Mouse (Mus musculus) stomach, embryonic 14.5 days (tissue): ENCODE data around the gene Iqsec1. TPM values are rescaled to one million over a fixed set of nuclear protein-coding genes. Genes with fewer than 3 reads are reported as not detected.

Experiments used
- ATAC-seq: fragments of 200-750 bp; cut with Nextera tagmentation; 2 replicates; pipeline ENCODE4 v1.8.0; 2017; ENCODE audit warnings: low read depth, moderate TSS enrichment; ENCODE audit not compliant: insufficient number of reproducible peaks, insufficient read depth, low FRiP score
- H3K27ac ChIP-seq: fragments of 300-500 bp; sonication (generic); 2 replicates; pipeline ENCODE4 v1.5.1; 2014; ENCODE audit warnings: mild to moderate bottlenecking, low read length, moderate library complexity, mixed read lengths
- H3K27me3 ChIP-seq: fragments of 300-500 bp; sonication (generic); 2 replicates; pipeline ENCODE4 v1.6.1; 2014; ENCODE audit warnings: low read length, control low read depth, mixed read lengths; ENCODE audit not compliant: control insufficient read depth, insufficient read depth
- H3K36me3 ChIP-seq: fragments of 300-500 bp; sonication (generic); 2 replicates; pipeline ENCODE4 v1.6.1; 2014; ENCODE audit warnings: mild to moderate bottlenecking, control low read depth, low read length, moderate library complexity, mixed read lengths; ENCODE audit not compliant: control insufficient read depth, insufficient read depth
- H3K4me1 ChIP-seq: fragments of 300-500 bp; sonication (generic); 2 replicates; pipeline ENCODE4 v1.6.1; 2014; ENCODE audit warnings: low read length, control low read depth, mixed read lengths; ENCODE audit not compliant: control insufficient read depth, insufficient read depth
- H3K4me2 ChIP-seq: fragments of 300-500 bp; sonication (generic); replicated peaks from 2 replicates; pipeline ENCODE4 v1.6.1; 2014; ENCODE audit warnings: low read depth, low read length, control low read depth
- H3K4me3 ChIP-seq: fragments of 300-500 bp; sonication (generic); 2 replicates; pipeline ENCODE4 v1.5.1; 2014; ENCODE audit warnings: low read depth, low read length, control low read depth
- H3K9ac ChIP-seq: fragments of 300-500 bp; sonication (generic); replicated peaks from 2 replicates; pipeline ENCODE4 v1.6.1; 2014; ENCODE audit warnings: low read depth, mild to moderate bottlenecking, control low read depth, low read length, moderate library complexity, mixed read lengths
- H3K9me3 ChIP-seq: fragments of 300-500 bp; sonication (generic); 2 replicates; pipeline ENCODE4 v1.6.1; 2016; ENCODE audit warnings: low read depth, low read length, control low read depth; ENCODE audit not compliant: control insufficient read depth
- WGBS: fragments of 180-500 bp; shearing (Covaris S2); extraction: QIAGEN DNeasy Blood & Tissue Kit; methylation state at CpG from one replicate; pipeline ENCODE4 v1.1.7; 2014; 5-methylcytosine and 5-hydroxymethylcytosine counted together
- polyA plus RNA-seq: library from polyadenylated mRNA; unstranded; fragments of >200 nt; fragmentation: Nextera tagmentation; extraction: Ambion mirVana; gene quantifications from 2 replicates; pipeline ENCODE4 v1.2.1, GENCODE M21; 2014

Gene Iqsec1
- polyA plus RNA-seq, 1 experiment from 2014 or later, result 16.0 TPM

DNA sequence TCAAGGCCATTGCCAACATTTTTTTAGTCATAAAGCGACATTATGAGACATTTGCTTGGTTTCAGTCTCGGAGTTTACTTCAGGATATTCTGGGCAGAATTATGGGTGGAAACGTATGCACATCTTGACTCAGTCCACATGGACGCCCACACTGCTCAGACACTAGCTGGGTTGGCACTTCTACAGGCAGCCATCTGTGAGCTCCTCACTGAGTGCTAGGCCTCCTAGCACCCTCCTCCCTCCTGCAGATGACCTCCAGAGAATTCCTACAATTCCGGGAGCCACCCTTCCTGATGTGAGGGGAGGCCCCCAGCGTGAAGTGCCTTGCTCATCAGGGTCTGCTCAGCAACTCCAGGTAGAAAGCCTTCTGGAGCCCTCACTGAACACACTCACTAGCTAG lies 158.9 kb downstream of the Iqsec1 start:
- Histone ChIP-seq H3K9ac (no peak overlapping the region), H3K9me3 (no peaks in the 10 kb centered on the region), H3K4me1 (no peaks in the 10 kb centered on the region), H3K27ac (no peak overlapping the region), H3K4me2 (no peak overlapping the region), H3K4me3 (no peak overlapping the region), H3K36me3 (no peaks in the 10 kb centered on the region), H3K27me3 (no peaks in the 10 kb centered on the region)
- ATAC-seq, result no peak
- 79% methylated on average over 6 of the region's 6 CpGs for WGBS

DNA sequence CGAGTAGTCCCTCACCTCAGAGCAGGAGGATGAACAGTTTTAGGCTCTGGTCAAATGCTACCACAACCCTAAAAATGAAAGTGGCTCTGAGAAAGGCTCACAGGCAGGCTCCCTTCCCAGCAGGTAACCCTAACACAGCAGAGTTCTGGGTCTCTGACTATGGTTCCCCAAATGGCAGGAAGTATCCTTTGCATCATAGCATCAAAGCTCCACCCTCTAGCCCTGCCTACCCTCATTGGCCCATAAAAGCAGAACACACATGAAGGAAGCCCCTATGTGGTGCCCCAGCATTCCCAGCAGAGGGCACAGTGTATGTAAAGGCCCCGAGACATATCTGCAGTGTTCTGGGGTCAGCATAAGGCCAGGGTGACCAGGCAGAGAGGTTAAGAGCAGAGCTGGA lies 163.4 kb downstream of the Iqsec1 start:
- Histone ChIP-seq H3K4me1 (0 out of 2 replicates have a peak, but pooled peaks cover 5% of the 10 kb centered on the region), H3K4me3 (no peak overlapping the region), H3K36me3 (no peaks in the 10 kb centered on the region), H3K27me3 (no peaks in the 10 kb centered on the region), H3K27ac (no peak overlapping the region), H3K9me3 (no peaks in the 10 kb centered on the region), H3K9ac (no peak overlapping the region), H3K4me2 (no peak overlapping the region)
- no peak for ATAC-seq
- WGBS, result 63% methylated on average over 2 of the region's 2 CpGs

DNA sequence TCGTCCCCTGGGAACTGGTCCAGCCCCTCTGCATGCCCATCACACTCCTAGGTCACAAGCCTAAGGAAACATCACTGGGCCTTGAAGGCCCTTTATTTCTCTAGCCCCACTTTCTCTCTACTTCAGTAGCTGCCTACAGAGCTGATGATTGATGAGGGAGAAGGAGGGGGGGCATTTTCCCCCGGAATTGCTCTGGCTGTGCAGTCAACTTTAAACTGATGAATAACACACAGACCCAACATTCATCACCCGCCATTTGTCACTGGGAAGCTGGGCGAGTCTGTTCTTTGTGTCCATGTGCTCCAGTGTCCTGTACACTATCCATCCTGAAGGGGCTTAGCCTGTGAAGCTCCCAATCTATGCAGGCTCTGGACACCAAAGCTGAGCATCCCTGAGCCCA lies 165.2 kb downstream of the Iqsec1 start:
- H3K4me2 ChIP-seq, result no peak overlapping the region
- WGBS, result 15% methylated on average over 4 of the region's 4 CpGs

DNA sequence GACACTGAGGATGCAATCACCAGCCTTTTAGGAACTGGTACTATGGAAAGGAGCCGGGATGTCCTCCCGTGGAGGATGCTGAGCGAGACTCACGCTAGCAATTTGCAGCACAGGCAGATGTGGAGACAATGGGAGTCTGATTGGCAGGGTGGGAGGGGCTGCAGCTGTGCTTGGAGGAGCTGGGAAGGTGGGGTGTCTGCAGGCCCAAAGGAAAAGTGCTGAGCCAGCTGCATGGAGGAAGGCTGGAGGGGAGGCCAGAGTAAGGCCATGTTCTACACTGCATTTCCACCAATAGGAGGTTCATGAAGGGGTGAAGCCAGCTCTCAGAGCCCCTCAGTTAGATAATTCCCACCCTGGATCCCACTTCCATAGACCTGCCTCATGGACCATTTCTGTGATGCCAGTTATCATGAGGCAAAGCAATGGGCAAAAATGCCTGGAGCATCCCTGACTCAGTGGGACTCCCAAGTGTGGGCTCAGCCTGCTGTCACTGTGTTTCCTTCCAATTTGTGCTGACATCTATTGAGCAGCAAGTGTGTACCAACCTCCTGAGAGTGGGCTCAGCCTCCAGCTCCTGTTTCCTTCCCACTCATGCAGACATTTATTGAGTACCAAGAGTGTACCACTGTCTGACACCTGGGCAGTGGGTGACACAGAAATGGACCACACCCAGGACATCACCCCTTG lies 166.4 kb downstream of the Iqsec1 start:
- no peak overlapping the region for H3K9ac ChIP-seq
- ATAC-seq, result no peak
- H3K36me3 ChIP-seq, result no peaks in the 10 kb centered on the region
- no peak overlapping the region for H3K4me3 ChIP-seq
- 66% methylated on average over 4 of the region's 4 CpGs for WGBS
- H3K4me2 ChIP-seq, result no peak overlapping the region
- H3K27me3 ChIP-seq, result no peaks in the 10 kb centered on the region
- 0 out of 2 replicates have a peak, but pooled peaks cover 5% of the 10 kb centered on the region for H3K4me1 ChIP-seq
- no peak overlapping the region for H3K27ac ChIP-seq
- no peaks in the 10 kb centered on the region for H3K9me3 ChIP-seq

More for the DNA sequence above, 165.2 kb downstream of the Iqsec1 start:
- Histone ChIP-seq H3K27me3 (no peaks in the 10 kb centered on the region), H3K27ac (no peak overlapping the region), H3K36me3 (no peaks in the 10 kb centered on the region), H3K9ac (no peak overlapping the region), H3K4me3 (no peak overlapping the region), H3K4me1 (0 out of 2 replicates have a peak, but pooled peaks cover 5% of the 10 kb centered on the region), H3K9me3 (no peaks in the 10 kb centered on the region)
- no peak for ATAC-seq

DNA sequence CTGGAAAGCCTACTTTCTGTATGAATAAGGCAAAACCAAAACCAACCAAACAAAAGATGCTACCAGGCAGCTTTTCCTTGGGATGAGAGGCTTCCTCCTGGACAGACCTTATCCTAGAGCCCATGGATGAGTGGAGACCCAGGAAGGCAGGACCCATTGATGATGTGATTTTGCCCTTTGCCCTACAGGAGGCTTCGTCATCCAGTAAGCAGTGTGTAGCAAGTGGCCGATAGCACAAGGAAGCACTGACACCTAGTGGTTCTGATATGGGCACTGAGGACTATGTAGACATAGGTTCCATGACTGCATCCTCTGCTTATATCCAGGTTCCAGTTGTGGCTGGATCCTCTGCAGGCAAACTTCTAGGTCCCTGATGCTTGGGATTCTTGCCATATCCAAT lies 168.6 kb downstream of the Iqsec1 start:
- no peak for ATAC-seq
- Histone ChIP-seq H3K36me3 (no peaks in the 10 kb centered on the region), H3K9me3 (no peaks in the 10 kb centered on the region), H3K27ac (no peak overlapping the region), H3K4me1 (0 out of 2 replicates have a peak, but pooled peaks cover 5% of the 10 kb centered on the region), H3K4me2 (no peak overlapping the region), H3K4me3 (no peak overlapping the region), H3K9ac (no peak overlapping the region), H3K27me3 (no peaks in the 10 kb centered on the region)
- 51% methylated on average over 2 of the region's 2 CpGs for WGBS

DNA sequence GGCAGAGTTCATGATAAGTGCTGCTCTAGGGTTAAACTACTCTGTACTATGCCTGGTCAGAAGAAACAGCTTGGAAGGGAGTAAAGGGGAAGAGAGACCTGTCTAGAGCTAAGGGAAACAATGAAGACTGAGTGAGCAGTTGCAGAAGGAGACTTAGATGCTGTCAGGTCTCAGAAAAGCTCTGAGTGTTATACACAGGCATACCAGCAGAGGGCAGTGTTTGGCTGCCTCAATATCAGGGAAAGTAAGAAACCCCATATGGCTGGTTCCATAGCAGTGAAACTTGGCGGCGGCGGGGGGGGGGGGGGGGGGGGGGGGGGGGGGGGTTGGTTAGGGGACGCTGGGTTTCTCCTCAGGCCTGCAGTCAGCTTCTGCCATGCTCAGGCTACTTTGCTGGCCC lies 169.5 kb downstream of the Iqsec1 start:
- Histone ChIP-seq H3K27me3 (no peaks in the 10 kb centered on the region), H3K4me2 (no peak overlapping the region), H3K4me3 (no peak overlapping the region), H3K4me1 (0 out of 2 replicates have a peak, but pooled peaks cover 5% of the 10 kb centered on the region), H3K36me3 (no peaks in the 10 kb centered on the region), H3K27ac (no peak overlapping the region), H3K9ac (no peak overlapping the region), H3K9me3 (no peaks in the 10 kb centered on the region)
- ATAC-seq, result no peak
- no CpG with 5 or more reads among the region's 4 CpGs for WGBS

DNA sequence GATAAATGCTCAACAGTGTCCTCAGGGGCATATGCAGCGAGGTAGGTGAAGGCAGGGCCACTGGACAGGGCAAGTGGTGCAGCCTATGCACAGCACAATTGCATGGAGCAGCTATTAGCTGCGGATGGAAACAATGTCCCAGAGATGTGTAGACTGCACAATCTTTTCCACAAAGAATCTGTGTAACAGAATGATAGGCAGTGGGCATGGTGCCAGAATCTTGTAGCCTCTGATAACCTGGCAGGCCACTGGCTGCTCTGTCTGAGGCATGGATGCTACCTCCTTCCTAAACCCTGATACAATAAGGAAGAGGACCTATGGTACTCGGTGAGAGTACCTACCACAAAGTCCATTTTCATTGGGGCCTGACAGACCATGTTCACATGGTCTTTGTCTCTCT lies 171.9 kb downstream of the Iqsec1 start:
- H3K27ac ChIP-seq, result no peak overlapping the region
- ATAC-seq, result no peak
- H3K9me3 ChIP-seq, result no peaks in the 10 kb centered on the region
- no peaks in the 10 kb centered on the region for H3K27me3 ChIP-seq
- H3K9ac ChIP-seq, result no peak overlapping the region
- no peaks in the 10 kb centered on the region for H3K36me3 ChIP-seq
- no peak overlapping the region for H3K4me3 ChIP-seq
- no peak overlapping the region for H3K4me2 ChIP-seq
- no peaks in the 10 kb centered on the region for H3K4me1 ChIP-seq
- 75% methylated on average over 3 of the region's 3 CpGs for WGBS

DNA sequence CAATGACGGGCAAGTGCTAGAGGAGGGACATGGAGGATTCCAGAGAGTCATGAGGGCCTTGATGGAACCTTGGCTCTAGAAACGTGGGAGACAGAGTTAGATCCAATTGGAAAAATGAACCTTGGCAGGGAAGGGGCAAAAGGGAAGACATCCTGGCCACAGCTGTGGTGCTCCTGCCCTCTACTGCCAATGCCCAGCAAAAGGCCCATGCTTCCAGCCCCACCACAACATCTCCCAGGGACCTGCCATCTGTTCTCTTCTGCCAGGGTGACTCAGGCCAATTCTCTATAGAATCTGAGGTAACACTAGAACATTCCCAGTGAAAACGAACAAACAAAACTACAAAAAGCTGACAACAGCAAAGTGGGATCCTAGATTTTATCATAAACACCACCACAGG lies 173.1 kb downstream of the Iqsec1 start:
- Histone ChIP-seq H3K4me1 (no peaks in the 10 kb centered on the region), H3K4me2 (no peak overlapping the region), H3K36me3 (no peaks in the 10 kb centered on the region), H3K9ac (no peak overlapping the region), H3K4me3 (no peak overlapping the region), H3K27me3 (no peaks in the 10 kb centered on the region), H3K9me3 (no peaks in the 10 kb centered on the region), H3K27ac (no peak overlapping the region)
- no peak for ATAC-seq
- WGBS, result 78% methylated on average over 3 of the region's 3 CpGs

DNA sequence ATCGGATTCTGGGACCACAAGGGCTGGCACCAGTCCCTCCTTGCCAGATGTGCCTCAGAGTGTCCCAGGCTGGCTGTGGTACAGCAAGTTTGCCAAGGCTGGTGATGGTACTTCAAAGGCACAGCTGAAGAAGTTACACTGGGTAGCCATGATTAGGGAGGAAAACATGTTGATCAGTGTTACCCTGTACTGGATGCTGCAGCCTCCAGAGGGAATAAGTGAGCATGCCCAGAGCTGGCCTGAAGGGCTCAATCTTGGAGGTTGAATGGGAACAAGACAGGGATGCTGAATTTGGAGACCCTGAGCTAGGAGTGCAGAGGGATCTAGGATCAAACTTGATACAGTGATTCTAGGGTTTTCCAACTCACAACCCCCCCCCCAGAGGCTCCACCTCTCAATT lies 175.0 kb downstream of the Iqsec1 start:
- WGBS, result 75% methylated on average over 1 of the region's 1 CpGs
- Histone ChIP-seq H3K36me3 (no peaks in the 10 kb centered on the region), H3K9ac (no peak overlapping the region), H3K4me2 (no peak overlapping the region), H3K4me1 (peaks cover 3% of the 10 kb centered on the region), H3K4me3 (no peak overlapping the region), H3K9me3 (no peaks in the 10 kb centered on the region), H3K27me3 (no peaks in the 10 kb centered on the region), H3K27ac (no peak overlapping the region)
- ATAC-seq, result no peak
